Mouse (Mus musculus) limb, embryonic 10.5 days (tissue): ENCODE measurements around the gene Pde7b. TPM values are rescaled to one million over a fixed set of nuclear protein-coding genes. Genes with fewer than 3 reads are reported as not detected.

Experiments used
- DNase-seq: peaks from one replicate; pipeline ENCODE4 v3.0.0-alpha.2; 2017; ENCODE audit warnings: low spot score
- H3K27ac ChIP-seq: fragments of 300-500 bp; sonication (generic); 2 replicates; pipeline ENCODE4 v1.5.1; 2016; ENCODE audit warnings: mild to moderate bottlenecking
- H3K27me3 ChIP-seq: fragments of 300-500 bp; sonication (generic); 2 replicates; pipeline ENCODE4 v1.6.1; 2016; ENCODE audit warnings: low read depth, mild to moderate bottlenecking; ENCODE audit not compliant: poor library complexity, severe bottlenecking
- H3K36me3 ChIP-seq: fragments of 300-500 bp; sonication (generic); 2 replicates; pipeline ENCODE4 v1.6.1; 2016; ENCODE audit warnings: mild to moderate bottlenecking, moderate library complexity
- H3K4me1 ChIP-seq: fragments of 300-500 bp; sonication (generic); 2 replicates; pipeline ENCODE4 v1.6.1; 2016
- H3K4me3 ChIP-seq: fragments of 300-500 bp; sonication (generic); 2 replicates; pipeline ENCODE4 v1.5.1; 2016; ENCODE audit warnings: mild to moderate bottlenecking, moderate library complexity
- H3K9me3 ChIP-seq: fragments of 300-500 bp; sonication (generic); replicated peaks from 2 replicates; pipeline ENCODE4 v1.6.1; 2016; ENCODE audit warnings: mild to moderate bottlenecking
- WGBS: fragments of 180-500 bp; shearing (Covaris S2); methylation state at CpG from one replicate; pipeline ENCODE4 v1.1.7; 2016; 5-methylcytosine and 5-hydroxymethylcytosine counted together
- polyA plus RNA-seq: library from polyadenylated mRNA; unstranded; fragments of >200 nt; fragmentation: Nextera tagmentation; extraction: Ambion mirVana; gene quantifications from 2 replicates; pipeline ENCODE4 v1.2.1, GENCODE M21; 2016

Gene Pde7b
- polyA plus RNA-seq, 1 experiment from 2014 or later: 2.1 TPM

GRCm38 (mm10) chr10:20621661-20622454 lies 103.0 kb downstream of the Pde7b start:
- WGBS: 76% methylated on average over 8 of the region's 8 CpGs
- no peaks in the 10 kb centered on the region for H3K27me3 ChIP-seq
- no peaks in the 10 kb centered on the region for H3K36me3 ChIP-seq
- H3K4me1 ChIP-seq: no peaks in the 10 kb centered on the region
- no peak overlapping the region for H3K4me3 ChIP-seq
- DNase-seq: no peak
- no peak overlapping the region for H3K27ac ChIP-seq
- H3K9me3 ChIP-seq: no peaks in the 10 kb centered on the region

DNA sequence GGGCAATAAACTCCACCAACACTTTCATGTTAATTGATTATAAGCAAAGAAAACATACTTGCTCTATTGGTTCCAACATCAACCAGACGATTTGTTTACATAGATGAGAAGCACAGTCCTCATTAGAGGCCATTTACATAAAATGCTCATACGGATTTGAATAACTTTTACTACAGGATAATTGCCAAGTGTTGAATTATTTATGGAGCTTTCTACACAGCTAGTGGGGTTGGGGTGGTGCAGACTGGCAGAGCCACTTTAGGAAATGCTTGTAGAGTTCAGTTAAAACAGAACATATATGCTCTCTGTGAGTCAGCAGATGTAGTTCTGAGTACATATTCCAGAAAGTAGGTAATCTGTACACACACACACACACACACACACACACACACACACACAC lies 118.9 kb downstream of the Pde7b start:
- no peak overlapping the region for H3K27ac ChIP-seq
- no peak overlapping the region for H3K4me3 ChIP-seq
- H3K27me3 ChIP-seq: no peaks in the 10 kb centered on the region
- WGBS: 57% methylated on average over 2 of the region's 2 CpGs
- DNase-seq: no peak
- H3K36me3 ChIP-seq: no peaks in the 10 kb centered on the region
- no peaks in the 10 kb centered on the region for H3K9me3 ChIP-seq
- H3K4me1 ChIP-seq: no peaks in the 10 kb centered on the region

- WGBS: 72% methylated on average over 5 of the region's 5 CpGs
- no peak overlapping the region for H3K4me3 ChIP-seq
- H3K27me3 ChIP-seq: no peaks in the 10 kb centered on the region
- no peaks in the 10 kb centered on the region for H3K36me3 ChIP-seq
- no peaks in the 10 kb centered on the region for H3K4me1 ChIP-seq
- no peak overlapping the region for H3K27ac ChIP-seq
- DNase-seq: no peak
- no peaks in the 10 kb centered on the region for H3K9me3 ChIP-seq
Observed at GRCm38 (mm10) chr10:20595107-20595810, 129.6 kb downstream of the Pde7b start.

- Histone ChIP-seq H3K27ac (no peak overlapping the region), H3K9me3 (no peaks in the 10 kb centered on the region), H3K4me3 (no peak overlapping the region), H3K36me3 (no peaks in the 10 kb centered on the region), H3K27me3 (no peaks in the 10 kb centered on the region), H3K4me1 (no peaks in the 10 kb centered on the region)
- 61% methylated on average over 5 of the region's 5 CpGs for WGBS
- DNase-seq: no peak
Observed at GRCm38 (mm10) chr10:20594015-20594414, 130.9 kb downstream of the Pde7b start.

DNA sequence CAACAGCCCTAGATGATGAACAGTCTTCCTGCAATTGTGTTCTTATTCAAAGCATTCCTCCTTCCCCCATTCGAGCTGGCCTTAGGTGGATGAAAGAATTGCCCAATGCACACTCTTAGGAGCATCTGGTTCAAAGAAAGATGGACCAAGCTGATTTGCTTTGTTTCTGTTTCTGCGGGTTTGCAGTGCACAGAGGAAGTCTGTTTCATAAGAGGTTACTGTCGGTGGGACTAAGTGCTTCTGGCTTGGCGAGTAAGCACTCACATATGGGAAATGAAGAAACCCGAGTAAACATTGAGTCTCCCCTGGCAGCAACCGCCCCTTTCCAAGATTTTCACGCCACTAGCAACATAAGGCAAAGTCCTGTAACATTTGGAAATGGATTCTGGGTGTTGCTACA lies 134.8 kb downstream of the Pde7b start:
- Histone ChIP-seq H3K36me3 (no peaks in the 10 kb centered on the region), H3K4me1 (no peaks in the 10 kb centered on the region), H3K4me3 (no peak overlapping the region), H3K27me3 (no peaks in the 10 kb centered on the region), H3K9me3 (no peaks in the 10 kb centered on the region), H3K27ac (no peak overlapping the region)
- WGBS: 72% methylated on average over 7 of the region's 7 CpGs
- no peak for DNase-seq

GRCm38 (mm10) chr10:20585959-20586358 lies 138.9 kb downstream of the Pde7b start:
- Histone ChIP-seq H3K4me3 (no peak overlapping the region), H3K9me3 (no peaks in the 10 kb centered on the region), H3K4me1 (no peaks in the 10 kb centered on the region), H3K27me3 (no peaks in the 10 kb centered on the region), H3K27ac (no peak overlapping the region), H3K36me3 (no peaks in the 10 kb centered on the region)
- WGBS: 92% methylated on average over 4 of the region's 4 CpGs
- DNase-seq: no peak

- no peak for DNase-seq
- Histone ChIP-seq H3K4me3 (no peak overlapping the region), H3K36me3 (no peaks in the 10 kb centered on the region), H3K27me3 (no peaks in the 10 kb centered on the region), H3K9me3 (no peaks in the 10 kb centered on the region), H3K27ac (no peak overlapping the region), H3K4me1 (no peaks in the 10 kb centered on the region)
- WGBS: 94% methylated on average over 11 of the region's 11 CpGs
Observed at GRCm38 (mm10) chr10:20575002-20575401, 149.9 kb downstream of the Pde7b start.

- Histone ChIP-seq H3K27me3 (no peaks in the 10 kb centered on the region), H3K4me1 (no peaks in the 10 kb centered on the region), H3K27ac (no peak overlapping the region), H3K9me3 (no peaks in the 10 kb centered on the region), H3K4me3 (no peak overlapping the region), H3K36me3 (no peaks in the 10 kb centered on the region)
- WGBS: 94% methylated on average over 1 of the region's 1 CpGs
- no peak for DNase-seq
Observed at GRCm38 (mm10) chr10:20574414-20574813, 150.5 kb downstream of the Pde7b start.

DNA sequence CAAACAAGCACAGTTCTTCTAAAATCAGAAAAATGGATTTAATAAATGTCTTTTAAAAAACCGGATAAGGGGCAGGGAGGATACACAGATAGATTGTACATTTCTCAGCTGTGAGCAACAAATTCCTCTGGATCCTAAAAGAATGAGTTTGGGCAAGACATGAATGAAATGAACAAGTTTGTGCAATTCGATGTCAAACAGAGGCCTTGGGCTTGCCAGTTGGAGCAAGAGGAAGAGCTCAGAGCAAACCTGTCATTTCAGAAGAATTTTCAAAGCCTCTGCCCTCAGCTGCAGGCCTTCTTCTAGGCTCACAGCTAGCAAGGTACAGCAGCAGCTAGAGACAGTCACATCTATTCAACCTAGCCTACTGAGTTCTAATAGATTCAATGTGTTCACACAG lies 153.4 kb downstream of the Pde7b start:
- Histone ChIP-seq H3K9me3 (no peaks in the 10 kb centered on the region), H3K27ac (no peak overlapping the region), H3K36me3 (no peaks in the 10 kb centered on the region), H3K4me3 (no peak overlapping the region), H3K27me3 (no peaks in the 10 kb centered on the region), H3K4me1 (0 out of 2 replicates have a peak, but pooled peaks cover 3% of the 10 kb centered on the region)
- DNase-seq: no peak
- WGBS: 95% methylated on average over 2 of the region's 2 CpGs

- Histone ChIP-seq H3K4me1 (peaks cover 6% of the 10 kb centered on the region; the same call in 1 of the 2 replicates), H3K27ac (no peak overlapping the region), H3K36me3 (no peaks in the 10 kb centered on the region), H3K9me3 (no peaks in the 10 kb centered on the region), H3K4me3 (no peak overlapping the region), H3K27me3 (no peaks in the 10 kb centered on the region)
- WGBS: 90% methylated on average over 6 of the region's 6 CpGs
- DNase-seq: no peak
Observed at GRCm38 (mm10) chr10:20568630-20569029, 156.2 kb downstream of the Pde7b start.

- WGBS: 82% methylated on average over 5 of the region's 5 CpGs
- Histone ChIP-seq H3K27me3 (no peaks in the 10 kb centered on the region), H3K4me3 (no peak overlapping the region), H3K9me3 (no peaks in the 10 kb centered on the region), H3K36me3 (no peaks in the 10 kb centered on the region), H3K4me1 (peaks cover 12% of the 10 kb centered on the region; the same call in 1 of the 2 replicates), H3K27ac (no peak overlapping the region)
- DNase-seq: no peak
Observed at GRCm38 (mm10) chr10:20567684-20568236, 157.1 kb downstream of the Pde7b start.

DNA sequence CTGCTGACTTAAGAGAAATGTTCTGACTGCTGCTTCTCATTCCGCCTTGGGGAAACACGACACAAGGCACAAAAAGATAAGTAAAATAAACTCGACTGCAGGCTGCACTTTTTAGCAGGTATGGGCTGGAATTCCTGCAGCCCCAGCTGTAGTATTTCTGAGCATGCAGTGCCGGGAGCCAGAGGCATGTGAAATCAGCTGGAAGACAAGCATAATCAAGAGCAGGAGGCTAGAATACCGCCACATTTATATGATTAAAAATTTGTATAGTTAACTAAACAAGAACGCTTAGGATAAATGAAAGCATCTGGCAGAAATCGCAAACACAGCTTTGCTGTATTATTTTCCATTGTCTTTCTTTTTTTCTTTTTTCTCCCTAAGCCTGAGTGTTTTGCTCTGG lies 168.4 kb downstream of the Pde7b start:
- Histone ChIP-seq H3K4me1 (peaks cover 4% of the 10 kb centered on the region; the same call in 1 of the 2 replicates), H3K27me3 (no peaks in the 10 kb centered on the region), H3K9me3 (no peaks in the 10 kb centered on the region), H3K4me3 (no peak overlapping the region), H3K27ac (no peak overlapping the region), H3K36me3 (no peaks in the 10 kb centered on the region)
- no peak for DNase-seq
- 70% methylated on average over 7 of the region's 7 CpGs for WGBS

DNA sequence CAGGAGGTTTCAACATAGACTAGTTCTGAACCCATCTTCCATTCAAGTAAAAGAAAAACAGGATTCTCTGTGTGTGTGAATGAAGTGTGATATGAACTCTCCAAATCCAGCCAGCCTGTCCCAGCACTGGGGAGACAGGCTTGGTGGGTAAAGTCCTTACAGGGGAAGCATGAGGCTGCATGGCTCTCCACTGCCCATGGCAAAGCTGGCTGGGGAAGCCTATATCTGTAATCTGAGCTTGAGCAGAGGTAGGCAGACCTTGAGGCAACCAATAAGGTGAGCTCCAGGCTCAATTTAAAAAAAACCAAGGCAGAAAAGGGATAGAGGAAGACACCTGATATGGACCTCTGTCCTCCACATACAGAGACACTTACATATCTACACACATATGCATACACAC lies 173.5 kb downstream of the Pde7b start:
- H3K4me1 ChIP-seq: peaks cover 29% of the 10 kb centered on the region
- H3K36me3 ChIP-seq: no peaks in the 10 kb centered on the region
- H3K4me3 ChIP-seq: no peak overlapping the region
- no peak for DNase-seq
- H3K27ac ChIP-seq: no peak overlapping the region
- 0 out of 2 replicates have a peak, but pooled peaks cover 4% of the 10 kb centered on the region for H3K27me3 ChIP-seq
- no peaks in the 10 kb centered on the region for H3K9me3 ChIP-seq
